Mouse (Mus musculus): ENCODE results near the gene Smim10l2a. TPM values are rescaled to one million over a fixed set of nuclear protein-coding genes. Genes with fewer than 3 reads are reported as not detected.

The Smim10l2a gene
- total and polyA plus RNA-seq, 3 experiments: 0.18 to 0.20 TPM; not detected in 1

DNA sequence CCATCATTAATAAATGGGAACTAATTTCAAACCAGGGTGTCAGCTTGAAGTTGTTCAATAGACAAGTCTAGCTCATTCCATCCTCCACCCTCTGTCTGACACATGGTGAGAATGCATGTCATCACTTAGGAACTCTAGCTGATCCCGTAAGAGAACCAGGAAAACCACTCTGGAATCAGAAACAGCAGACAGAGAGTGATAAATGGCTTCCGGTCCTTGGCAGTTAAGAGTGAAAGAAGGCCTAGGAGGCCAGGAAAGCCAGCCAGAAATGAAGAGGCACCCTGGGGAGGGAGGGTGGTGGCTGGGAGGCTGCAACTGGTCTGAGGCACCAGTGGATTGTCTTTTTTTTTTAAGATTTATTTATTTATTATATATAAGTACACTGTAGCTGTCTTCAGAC is 6.5 kb downstream of the Smim10l2a start:
- no peaks in the 10 kb centered on the region for H3K4me1 ChIP-seq (ENCODE audit: control insufficient read depth, insufficient read depth, low read length)
- no peak overlapping the region for H3K27ac ChIP-seq
- no peak for DNase-seq
- intact Hi-C loops (cut with DNase I): no loop called here
- H3K36me3 ChIP-seq (ENCODE audit: control insufficient read depth, insufficient read depth, low read length): no peaks in the 10 kb centered on the region
- no peak overlapping the region for H3K9ac ChIP-seq (ENCODE audit: low read depth, low read length)
- TF ChIP-seq EP300 (IDR thresholded peaks at IDR 0.05; ENCODE audit: insufficient read depth, low read depth, low read length) (no peak), POLR2A (IDR thresholded peaks at IDR 0.05; ENCODE audit: insufficient read depth, low read depth, low read length) (no peak), CTCF (IDR thresholded peaks at IDR 0.05) (no peak)
- no peaks in the 10 kb centered on the region for H3K79me2 ChIP-seq (replicated peaks; ENCODE audit: control insufficient read depth, insufficient read depth, low read length)
- H3K27me3 ChIP-seq (ENCODE audit: control insufficient read depth, insufficient read depth, low read length): no peaks in the 10 kb centered on the region
- WGBS: 44% methylated on average over 2 of the region's 2 CpGs
- no peak overlapping the region for H3K4me3 ChIP-seq

DNA sequence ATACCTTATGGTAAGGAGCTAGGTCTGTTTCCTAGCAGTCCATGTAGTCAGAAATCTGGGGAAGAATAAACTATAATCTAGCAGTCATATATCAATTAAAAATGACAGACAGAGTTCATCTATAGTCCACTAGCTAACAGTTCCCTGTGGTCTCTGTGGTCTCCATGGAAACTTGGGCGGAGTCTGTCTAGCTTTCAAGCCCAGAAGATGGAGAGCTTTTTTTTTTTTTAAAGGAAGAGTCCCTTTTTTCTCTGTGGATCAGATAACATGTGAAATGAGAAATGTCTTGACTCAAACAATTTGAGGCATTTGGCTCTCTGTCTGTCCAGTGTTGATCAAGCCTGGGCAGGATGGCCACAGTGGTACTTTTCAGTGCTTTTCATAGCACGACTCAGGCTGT is 9.8 kb downstream of the Smim10l2a start:
- H3K4me3 ChIP-seq: no peak overlapping the region
- DNase-seq: no peak
- no peak overlapping the region for H3K27ac ChIP-seq
- intact Hi-C loops (cut with DNase I): no loop called here
- H3K27me3 ChIP-seq (ENCODE audit: control insufficient read depth, insufficient read depth, low read length): no peaks in the 10 kb centered on the region
- H3K36me3 ChIP-seq (ENCODE audit: control insufficient read depth, insufficient read depth, low read length): no peaks in the 10 kb centered on the region
- H3K9ac ChIP-seq (ENCODE audit: low read depth, low read length): no peak overlapping the region
- H3K4me1 ChIP-seq (ENCODE audit: control insufficient read depth, insufficient read depth, low read length): no peaks in the 10 kb centered on the region
- H3K79me2 ChIP-seq (replicated peaks; ENCODE audit: control insufficient read depth, insufficient read depth, low read length): no peaks in the 10 kb centered on the region
- TF ChIP-seq EP300 (IDR thresholded peaks at IDR 0.05; ENCODE audit: insufficient read depth, low read depth, low read length): no peak
- TF ChIP-seq CTCF (IDR thresholded peaks at IDR 0.05): no peak
- no peak for TF ChIP-seq POLR2A (IDR thresholded peaks at IDR 0.05; ENCODE audit: insufficient read depth, low read depth, low read length)
- 84% methylated on average over 2 of the region's 2 CpGs for WGBS

DNA sequence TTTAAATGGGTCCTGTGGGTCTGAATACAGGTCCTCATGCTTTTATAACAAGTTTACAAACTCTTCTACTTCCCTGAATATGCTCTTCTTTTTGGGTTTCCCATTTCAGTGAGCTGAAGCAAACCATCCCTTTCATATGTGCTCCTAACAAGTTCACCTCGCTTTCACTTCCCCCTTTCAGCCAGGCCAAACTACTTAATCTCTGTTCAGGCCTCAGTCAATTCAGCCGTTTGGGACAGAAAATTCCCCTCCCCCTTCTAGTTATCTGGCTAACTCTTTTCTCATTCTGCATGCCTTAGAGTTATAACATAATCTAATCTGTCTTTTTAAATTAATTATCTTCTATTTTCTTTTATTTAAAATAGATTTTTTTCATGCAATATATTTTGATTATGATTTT is 30.3 kb downstream of the Smim10l2a start:
- 36% methylated on average over 2 of the region's 2 CpGs for WGBS
- H3K36me3 ChIP-seq (ENCODE audit: control insufficient read depth, insufficient read depth, low read length): no peaks in the 10 kb centered on the region
- no peak overlapping the region for H3K27ac ChIP-seq
- H3K79me2 ChIP-seq (replicated peaks; ENCODE audit: control insufficient read depth, insufficient read depth, low read length): no peaks in the 10 kb centered on the region
- no peak overlapping the region for H3K9ac ChIP-seq (ENCODE audit: low read depth, low read length)
- no peak overlapping the region for H3K4me3 ChIP-seq
- no peak for DNase-seq
- H3K4me1 ChIP-seq (ENCODE audit: control insufficient read depth, insufficient read depth, low read length): no peaks in the 10 kb centered on the region
- no peak for TF ChIP-seq POLR2A (IDR thresholded peaks at IDR 0.05; ENCODE audit: insufficient read depth, low read depth, low read length)
- TF ChIP-seq CTCF (IDR thresholded peaks at IDR 0.05): no peak
- H3K27me3 ChIP-seq (ENCODE audit: control insufficient read depth, insufficient read depth, low read length): no peaks in the 10 kb centered on the region
- intact Hi-C loops (cut with DNase I): no loop called here

DNA sequence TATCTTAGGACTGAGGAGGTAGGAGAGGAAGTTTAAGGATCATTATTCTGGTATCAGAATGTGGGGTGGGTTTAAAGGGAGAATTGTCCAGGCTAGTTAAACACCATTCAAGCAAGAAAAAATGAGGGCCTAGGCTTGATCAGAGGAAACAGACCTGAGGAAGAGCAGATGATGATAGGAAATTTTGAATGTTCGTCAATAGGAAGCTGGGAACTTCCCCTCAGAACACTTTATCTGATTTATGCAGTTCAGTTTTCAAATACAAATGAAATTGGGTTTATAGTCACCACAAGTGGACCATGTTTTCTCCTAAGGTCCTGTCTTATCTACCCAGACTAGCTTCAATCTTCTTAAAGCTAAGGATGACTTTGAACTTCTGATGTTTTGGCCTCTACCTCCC is 31.1 kb downstream of the Smim10l2a start:
- no peak for DNase-seq
- intact Hi-C loops (cut with DNase I): no loop called here
- Histone ChIP-seq H3K9ac (ENCODE audit: low read depth, low read length) (no peak overlapping the region), H3K27me3 (ENCODE audit: control insufficient read depth, insufficient read depth, low read length) (no peaks in the 10 kb centered on the region), H3K4me1 (ENCODE audit: control insufficient read depth, insufficient read depth, low read length) (no peaks in the 10 kb centered on the region), H3K79me2 (replicated peaks; ENCODE audit: control insufficient read depth, insufficient read depth, low read length) (no peaks in the 10 kb centered on the region), H3K27ac (no peak overlapping the region), H3K36me3 (ENCODE audit: control insufficient read depth, insufficient read depth, low read length) (no peaks in the 10 kb centered on the region), H3K4me3 (no peak overlapping the region)
- no peak for TF ChIP-seq EP300 (IDR thresholded peaks at IDR 0.05; ENCODE audit: insufficient read depth, low read depth, low read length)
- no peak for TF ChIP-seq CTCF (IDR thresholded peaks at IDR 0.05)
- TF ChIP-seq POLR2A (IDR thresholded peaks at IDR 0.05; ENCODE audit: insufficient read depth, low read depth, low read length): no peak
- WGBS: 63% methylated on average over 1 of the region's 1 CpGs

DNA sequence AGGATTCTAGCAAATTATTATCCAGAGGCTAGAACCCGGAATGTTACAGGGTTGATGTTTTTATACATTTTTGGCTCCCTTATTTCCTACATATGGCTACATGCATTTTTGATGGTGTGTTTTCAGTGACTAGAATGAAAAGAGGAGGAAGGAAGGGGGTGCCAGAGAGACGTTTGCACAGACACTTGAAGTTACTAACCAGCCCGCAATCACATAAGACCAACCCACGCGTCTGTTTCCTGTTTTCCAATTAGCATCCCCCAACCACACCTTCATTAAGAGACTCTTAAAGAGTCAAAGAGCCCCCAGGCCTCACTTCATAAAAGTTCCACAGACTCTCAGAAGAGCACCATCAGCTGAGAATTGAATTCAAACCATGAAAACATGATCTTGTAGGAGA is 31.7 kb downstream of the Smim10l2a start:
- no peaks in the 10 kb centered on the region for H3K79me2 ChIP-seq (replicated peaks; ENCODE audit: control insufficient read depth, insufficient read depth, low read length)
- no peaks in the 10 kb centered on the region for H3K4me1 ChIP-seq (ENCODE audit: control insufficient read depth, insufficient read depth, low read length)
- no peaks in the 10 kb centered on the region for H3K27me3 ChIP-seq (ENCODE audit: control insufficient read depth, insufficient read depth, low read length)
- DNase-seq: no peak
- no peak overlapping the region for H3K9ac ChIP-seq (ENCODE audit: low read depth, low read length)
- 49% methylated on average over 5 of the region's 5 CpGs for WGBS
- H3K36me3 ChIP-seq (ENCODE audit: control insufficient read depth, insufficient read depth, low read length): no peaks in the 10 kb centered on the region
- no peak overlapping the region for H3K27ac ChIP-seq
- no peak overlapping the region for H3K4me3 ChIP-seq
- intact Hi-C loops (cut with DNase I): no loop called here
- no peak for TF ChIP-seq CTCF (IDR thresholded peaks at IDR 0.05)
- TF ChIP-seq EP300 (IDR thresholded peaks at IDR 0.05; ENCODE audit: insufficient read depth, low read depth, low read length): no peak
- TF ChIP-seq POLR2A (IDR thresholded peaks at IDR 0.05; ENCODE audit: insufficient read depth, low read depth, low read length): no peak

DNA sequence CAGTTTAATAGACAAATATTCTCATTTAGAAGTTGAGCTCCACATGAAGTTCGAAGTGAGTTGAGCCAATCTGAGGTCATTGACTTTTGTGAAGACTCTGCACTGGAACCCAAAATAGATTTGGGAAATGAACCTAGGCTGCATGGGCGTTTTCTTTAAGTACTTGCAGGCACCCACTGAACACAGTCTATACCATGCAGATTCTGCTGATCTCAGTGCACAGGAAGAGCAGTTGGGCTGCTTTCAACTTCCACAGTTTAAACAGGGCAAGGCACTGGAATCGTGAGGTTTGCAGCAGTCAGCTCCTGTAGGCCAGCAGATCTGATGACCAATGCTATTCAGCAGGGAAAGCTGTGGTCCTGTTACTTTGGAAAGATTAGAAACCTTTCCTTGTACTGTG is 41.9 kb downstream of the Smim10l2a start:
- DNase-seq: peak in 1 of 2 experiments; percentile 1
- H3K4me3 ChIP-seq: no peak overlapping the region
- no peaks in the 10 kb centered on the region for H3K4me1 ChIP-seq (ENCODE audit: control insufficient read depth, insufficient read depth, low read length)
- intact Hi-C loops (cut with DNase I): no loop called here
- H3K27me3 ChIP-seq (ENCODE audit: control insufficient read depth, insufficient read depth, low read length): no peaks in the 10 kb centered on the region
- no peak for TF ChIP-seq POLR2A (IDR thresholded peaks at IDR 0.05; ENCODE audit: insufficient read depth, low read depth, low read length)
- no peak for TF ChIP-seq EP300 (IDR thresholded peaks at IDR 0.05; ENCODE audit: insufficient read depth, low read depth, low read length)
- no peak for TF ChIP-seq CTCF (IDR thresholded peaks at IDR 0.05)
- H3K79me2 ChIP-seq (replicated peaks; ENCODE audit: control insufficient read depth, insufficient read depth, low read length): no peaks in the 10 kb centered on the region
- 52% methylated on average over 3 of the region's 3 CpGs for WGBS
- no peak overlapping the region for H3K27ac ChIP-seq
- no peak overlapping the region for H3K9ac ChIP-seq (ENCODE audit: low read depth, low read length)
- H3K36me3 ChIP-seq (ENCODE audit: control insufficient read depth, insufficient read depth, low read length): no peaks in the 10 kb centered on the region

All from heart, adult 2 months (tissue).